Mouse (Mus musculus) kidney, embryonic 16.5 days (tissue): ENCODE measurements around the gene Selplg. TPM values are rescaled to one million over a fixed set of nuclear protein-coding genes. Genes with fewer than 3 reads are reported as not detected.

Source experiments
- ATAC-seq: fragments of 200-750 bp; cut with Nextera tagmentation; 2 replicates; pipeline ENCODE4 v1.8.0; 2017; ENCODE audit warnings: moderate TSS enrichment; ENCODE audit not compliant: low FRiP score, low TSS enrichment
- H3K27ac ChIP-seq: fragments of 300-500 bp; sonication (generic); 2 replicates; pipeline ENCODE4 v1.5.1; 2014; ENCODE audit warnings: low read length
- H3K27me3 ChIP-seq: fragments of 300-500 bp; sonication (generic); 2 replicates; pipeline ENCODE4 v1.6.1; 2014; ENCODE audit warnings: low read length, control low read depth, mixed read lengths; ENCODE audit not compliant: insufficient read depth
- H3K36me3 ChIP-seq: fragments of 300-500 bp; sonication (generic); 2 replicates; pipeline ENCODE4 v1.6.1; 2014; ENCODE audit warnings: low read length, control low read depth, mixed read lengths; ENCODE audit not compliant: insufficient read depth
- H3K4me1 ChIP-seq: fragments of 300-500 bp; sonication (generic); 2 replicates; pipeline ENCODE4 v1.6.1; 2014; ENCODE audit warnings: low read length, control low read depth, mixed read lengths; ENCODE audit not compliant: insufficient read depth
- H3K4me2 ChIP-seq: fragments of 300-500 bp; sonication (generic); replicated peaks from 2 replicates; pipeline ENCODE4 v1.6.1; 2014; ENCODE audit warnings: low read depth, low read length
- H3K4me3 ChIP-seq: fragments of 300-500 bp; sonication (generic); 2 replicates; pipeline ENCODE4 v1.5.1; 2014; ENCODE audit warnings: mild to moderate bottlenecking, low read length
- H3K9ac ChIP-seq: fragments of 300-500 bp; sonication (generic); replicated peaks from 2 replicates; pipeline ENCODE4 v1.6.1; 2014; ENCODE audit warnings: low read length
- H3K9me3 ChIP-seq: fragments of 300-500 bp; sonication (generic); 2 replicates; pipeline ENCODE4 v1.6.1; 2016; ENCODE audit warnings: low read length, control low read depth
- WGBS: fragments of 180-500 bp; shearing (Covaris S2); extraction: QIAGEN DNeasy Blood & Tissue Kit; methylation state at CpG from one replicate; pipeline ENCODE4 v1.1.7; 2014; 5-methylcytosine and 5-hydroxymethylcytosine counted together
- polyA plus RNA-seq: library from polyadenylated mRNA; unstranded; fragments of >200 nt; fragmentation: Nextera tagmentation; extraction: Ambion mirVana; gene quantifications from 2 replicates; pipeline ENCODE4 v1.2.1, GENCODE M21; 2015

The Selplg gene
- polyA plus RNA-seq, 1 experiment from 2014 or later, result 2.4 TPM

DNA sequence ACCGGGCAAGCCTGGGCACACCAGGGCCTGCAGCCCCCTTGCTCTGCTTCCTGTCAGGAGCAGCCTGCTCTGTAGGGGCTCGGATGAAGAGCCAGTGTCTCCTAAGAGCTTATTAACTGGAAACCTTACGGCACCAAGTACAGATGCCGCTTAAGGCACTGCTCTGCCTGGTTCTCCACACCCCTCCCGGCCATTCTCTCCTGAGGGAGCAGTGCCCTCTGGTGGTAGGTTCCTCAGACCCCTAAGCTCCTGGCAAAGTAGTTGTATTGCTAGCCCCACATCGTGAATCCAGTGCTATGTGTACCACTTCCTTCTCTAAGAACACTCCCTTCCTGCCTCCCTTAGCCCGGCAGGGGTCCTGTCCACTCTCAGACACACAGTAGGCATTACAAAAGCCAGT is 12.3 kb upstream of the Selplg start:
- WGBS, result 62% methylated on average over 7 of the region's 7 CpGs
- Histone ChIP-seq H3K4me1 (no peaks in the 10 kb centered on the region), H3K27me3 (no peaks in the 10 kb centered on the region), H3K9me3 (no peaks in the 10 kb centered on the region), H3K9ac (no peak overlapping the region), H3K4me3 (no peak overlapping the region), H3K4me2 (no peak overlapping the region), H3K27ac (no peak overlapping the region), H3K36me3 (peaks cover 59% of the 10 kb centered on the region)
- ATAC-seq, result no peak

GRCm38 (mm10) chr5:113844106-113844505 is 11.7 kb upstream of the Selplg start:
- WGBS, result 83% methylated on average over 15 of the region's 15 CpGs

DNA sequence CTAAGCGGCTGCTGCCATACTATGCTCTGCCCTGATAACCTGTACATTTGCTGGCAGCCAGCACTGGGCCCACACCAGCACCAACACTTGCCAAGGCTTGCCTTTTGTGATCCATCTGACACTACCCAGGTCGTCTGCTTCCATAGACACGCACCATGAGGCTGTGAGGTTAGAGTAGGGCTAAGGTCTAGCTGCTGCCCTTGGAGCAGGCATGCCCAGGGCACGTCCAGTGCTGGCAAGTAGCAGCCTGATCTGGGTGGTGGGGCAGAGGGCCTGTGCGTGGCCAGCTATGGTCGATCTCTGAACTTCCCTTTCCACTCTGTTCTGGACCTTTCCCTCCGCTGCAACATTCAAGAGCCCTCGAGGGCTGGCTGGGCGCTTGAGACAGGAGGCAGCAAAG is 10.5 kb upstream of the Selplg start:
- Histone ChIP-seq H3K27me3 (no peaks in the 10 kb centered on the region), H3K4me1 (no peaks in the 10 kb centered on the region), H3K9me3 (no peaks in the 10 kb centered on the region), H3K9ac (no peak overlapping the region), H3K27ac (no peak overlapping the region), H3K4me3 (no peak overlapping the region), H3K36me3 (peaks cover 45% of the 10 kb centered on the region), H3K4me2 (no peak overlapping the region)
- WGBS, result 90% methylated on average over 9 of the region's 9 CpGs
- no peak for ATAC-seq

More at GRCm38 (mm10) chr5:113844106-113844505, 11.7 kb upstream of the Selplg start:
- no peaks in the 10 kb centered on the region for H3K9me3 ChIP-seq
- no peak for ATAC-seq
- H3K4me2 ChIP-seq, result no peak overlapping the region
- no peak overlapping the region for H3K9ac ChIP-seq
- H3K27ac ChIP-seq, result no peak overlapping the region
- H3K27me3 ChIP-seq, result no peaks in the 10 kb centered on the region
- H3K36me3 ChIP-seq, result peaks cover 53% of the 10 kb centered on the region
- H3K4me3 ChIP-seq, result no peak overlapping the region
- H3K4me1 ChIP-seq, result no peaks in the 10 kb centered on the region

GRCm38 (mm10) chr5:113842244-113842643 is 9.8 kb upstream of the Selplg start:
- ATAC-seq, result no peak
- Histone ChIP-seq H3K4me1 (no peaks in the 10 kb centered on the region), H3K9ac (no peak overlapping the region), H3K4me3 (no peak overlapping the region), H3K36me3 (peaks cover 38% of the 10 kb centered on the region), H3K27me3 (no peaks in the 10 kb centered on the region), H3K27ac (no peak overlapping the region), H3K9me3 (no peaks in the 10 kb centered on the region), H3K4me2 (no peak overlapping the region)
- 90% methylated on average over 9 of the region's 9 CpGs for WGBS

GRCm38 (mm10) chr5:113841243-113842225 is 9.1 kb upstream of the Selplg start:
- ATAC-seq, result no peak
- Histone ChIP-seq H3K27ac (no peak overlapping the region), H3K36me3 (peaks cover 31% of the 10 kb centered on the region), H3K9me3 (no peaks in the 10 kb centered on the region), H3K9ac (no peak overlapping the region), H3K4me1 (no peaks in the 10 kb centered on the region), H3K4me2 (no peak overlapping the region), H3K27me3 (no peaks in the 10 kb centered on the region), H3K4me3 (no peak overlapping the region)
- 73% methylated on average over 23 of the region's 23 CpGs for WGBS

DNA sequence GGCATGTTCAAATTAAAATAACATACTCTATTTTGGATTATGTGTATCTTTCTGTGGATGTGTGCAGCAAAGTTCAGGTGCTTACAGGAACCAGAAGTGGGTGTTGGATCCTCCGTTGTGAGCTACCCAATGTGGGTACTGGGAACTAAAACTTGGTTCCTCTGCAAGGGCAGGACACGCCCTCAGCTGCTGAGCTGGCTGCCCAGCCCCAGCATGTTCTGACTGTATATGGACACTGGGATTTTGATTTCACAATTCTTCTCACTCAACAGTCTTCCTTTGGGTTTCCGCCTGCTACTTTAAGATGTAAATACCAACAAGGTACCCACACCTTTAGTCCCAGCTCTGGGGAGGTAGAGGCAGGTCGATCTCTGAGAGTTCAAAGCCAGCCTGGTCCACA is 8.0 kb upstream of the Selplg start:
- Histone ChIP-seq H3K4me2 (no peak overlapping the region), H3K27me3 (no peaks in the 10 kb centered on the region), H3K4me3 (no peak overlapping the region), H3K4me1 (no peaks in the 10 kb centered on the region), H3K27ac (no peak overlapping the region), H3K9ac (no peak overlapping the region), H3K9me3 (no peaks in the 10 kb centered on the region), H3K36me3 (peaks cover 21% of the 10 kb centered on the region)
- no peak for ATAC-seq
- WGBS, result 86% methylated on average over 4 of the region's 4 CpGs

DNA sequence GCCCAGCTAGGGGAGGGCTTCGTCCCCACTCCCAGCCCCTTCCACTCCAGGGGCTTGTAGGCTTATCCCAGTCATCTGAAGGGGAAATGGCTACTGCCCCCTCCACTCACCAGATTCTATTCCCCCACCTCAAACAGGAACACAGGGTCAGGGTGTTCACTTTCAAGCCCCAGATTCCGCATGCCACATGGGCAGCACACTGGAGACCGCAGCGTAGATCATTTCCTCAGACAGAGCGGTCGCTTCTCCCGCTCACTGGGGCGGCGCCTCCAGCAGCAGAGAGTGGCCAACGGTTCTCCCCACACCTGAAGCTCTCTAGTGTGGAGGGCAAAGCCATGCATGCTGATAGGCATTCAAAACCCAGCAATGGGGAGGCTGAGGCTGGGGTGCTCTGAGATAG is 4.5 kb upstream of the Selplg start:
- Histone ChIP-seq H3K9ac (no peak overlapping the region), H3K27ac (no peak overlapping the region), H3K4me1 (peaks cover 2% of the 10 kb centered on the region; the same call in 1 of the 2 replicates), H3K9me3 (no peaks in the 10 kb centered on the region), H3K36me3 (no peaks in the 10 kb centered on the region; the same call in 1 of the 2 replicates), H3K27me3 (no peaks in the 10 kb centered on the region), H3K4me3 (no peak overlapping the region), H3K4me2 (no peak overlapping the region)
- no peak for ATAC-seq
- WGBS, result 59% methylated on average over 10 of the region's 10 CpGs

GRCm38 (mm10) chr5:113833316-113833947 is 988 bp upstream of the Selplg start:
- 56% methylated on average over 16 of the region's 16 CpGs for WGBS
- no peak overlapping the region for H3K4me3 ChIP-seq
- H3K9ac ChIP-seq, result no peak overlapping the region
- peaks cover 3% of the 10 kb centered on the region; the same call in 1 of the 2 replicates for H3K4me1 ChIP-seq
- H3K27ac ChIP-seq, result no peak overlapping the region
- H3K27me3 ChIP-seq, result no peaks in the 10 kb centered on the region
- H3K4me2 ChIP-seq, result no peak overlapping the region
- no peaks in the 10 kb centered on the region for H3K36me3 ChIP-seq
- ATAC-seq, result no peak
- H3K9me3 ChIP-seq, result no peaks in the 10 kb centered on the region

DNA sequence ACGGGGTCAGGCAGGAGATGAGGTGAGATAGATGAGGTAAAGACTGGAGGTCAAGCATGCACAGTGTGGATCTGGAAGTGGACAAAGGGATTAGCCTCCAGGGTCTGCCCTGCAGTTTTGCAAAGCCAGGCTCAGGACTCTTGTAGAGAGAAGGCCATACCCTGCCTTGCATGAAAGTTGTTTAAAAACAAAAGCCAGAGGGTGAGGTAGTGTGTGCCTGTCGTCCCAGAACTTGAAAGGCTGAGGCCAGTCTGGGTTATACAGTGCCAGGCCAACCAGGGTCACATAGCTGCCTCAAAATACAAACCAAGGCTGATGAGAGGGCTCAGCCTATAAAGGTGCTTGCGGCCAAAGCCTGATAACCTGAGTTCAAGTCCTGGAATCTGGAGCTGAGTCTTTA is 703 bp downstream of the Selplg start:
- Histone ChIP-seq H3K9me3 (no peaks in the 10 kb centered on the region), H3K36me3 (no peaks in the 10 kb centered on the region), H3K4me2 (no peak overlapping the region), H3K4me3 (no peak overlapping the region), H3K27me3 (no peaks in the 10 kb centered on the region), H3K27ac (no peak overlapping the region), H3K4me1 (peaks cover 7% of the 10 kb centered on the region; the same call in 1 of the 2 replicates), H3K9ac (no peak overlapping the region)
- ATAC-seq, result no peak
- 56% methylated on average over 3 of the region's 3 CpGs for WGBS

DNA sequence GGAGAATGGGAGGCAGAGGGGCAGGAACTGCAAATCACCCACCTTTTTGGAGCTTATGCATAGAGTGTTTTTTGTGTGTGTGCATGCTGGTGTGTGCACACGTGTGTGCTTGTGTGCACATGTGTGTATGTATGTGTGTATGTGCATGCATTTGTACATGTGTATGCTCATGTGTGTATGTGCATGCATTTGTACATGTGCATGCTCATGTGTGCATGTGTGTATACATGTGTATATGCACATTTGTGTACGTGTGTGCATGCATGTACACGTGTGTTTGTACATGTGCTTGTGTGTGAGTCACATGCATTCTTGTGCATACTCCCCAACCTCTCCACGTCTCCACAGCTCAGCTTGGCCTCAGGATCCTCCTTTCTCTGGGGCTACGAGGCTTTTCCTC is 1.6 kb downstream of the Selplg start:
- WGBS, result 83% methylated on average over 5 of the region's 5 CpGs
- ATAC-seq, result no peak
- H3K9me3 ChIP-seq, result no peaks in the 10 kb centered on the region

More for the DNA sequence above, 1.6 kb downstream of the Selplg start:
- Histone ChIP-seq H3K27ac (no peak overlapping the region), H3K4me2 (no peak overlapping the region), H3K27me3 (no peaks in the 10 kb centered on the region), H3K36me3 (no peaks in the 10 kb centered on the region), H3K9ac (no peak overlapping the region), H3K4me1 (peaks cover 7% of the 10 kb centered on the region; the same call in 1 of the 2 replicates), H3K4me3 (no peak overlapping the region)
